Mouse (Mus musculus): ENCODE results near the gene Ube2r2.

The Ube2r2 gene

DNA sequence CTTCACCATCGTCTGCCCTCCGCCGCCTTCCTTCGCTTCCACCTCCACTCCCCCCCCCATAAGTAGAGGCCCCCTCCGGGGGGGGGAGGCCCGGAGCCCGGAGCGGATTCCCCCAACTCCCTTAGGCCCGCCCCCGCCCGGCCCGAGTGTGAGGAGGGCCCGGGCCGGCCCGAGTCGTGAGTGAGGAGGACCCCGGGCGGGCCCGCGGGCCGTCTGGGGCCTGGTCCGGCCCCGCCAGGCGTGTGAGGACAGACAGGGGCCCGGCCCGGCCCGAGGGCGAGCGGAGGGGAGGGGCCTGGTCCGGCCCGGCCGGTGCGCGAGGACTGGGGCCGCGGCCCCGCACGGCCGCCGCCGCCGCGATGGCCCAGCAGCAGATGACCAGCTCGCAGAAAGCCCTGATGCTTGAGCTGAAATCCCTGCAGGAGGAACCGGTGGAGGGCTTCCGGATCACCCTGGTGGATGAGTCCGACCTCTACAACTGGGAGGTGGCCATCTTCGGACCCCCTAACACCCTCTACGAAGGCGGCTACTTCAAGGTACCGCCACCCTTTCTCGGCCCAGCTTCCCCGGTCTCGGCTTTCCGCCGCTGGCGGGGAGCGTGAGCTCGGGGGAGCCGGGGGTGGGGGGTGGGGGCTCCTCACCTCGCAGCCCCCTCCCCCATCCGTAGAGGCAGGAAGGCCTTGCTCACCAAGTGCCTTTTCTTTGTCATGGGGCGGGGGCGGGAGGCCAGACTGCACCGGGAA, at the start of gene Ube2r2:
Gene Ube2r2, plus strand, starts transcription at position 33 of the 743 bp plus-strand sequence.
- in situ Hi-C loops (cut with MboI, MseI) = no loop called here

DNA sequence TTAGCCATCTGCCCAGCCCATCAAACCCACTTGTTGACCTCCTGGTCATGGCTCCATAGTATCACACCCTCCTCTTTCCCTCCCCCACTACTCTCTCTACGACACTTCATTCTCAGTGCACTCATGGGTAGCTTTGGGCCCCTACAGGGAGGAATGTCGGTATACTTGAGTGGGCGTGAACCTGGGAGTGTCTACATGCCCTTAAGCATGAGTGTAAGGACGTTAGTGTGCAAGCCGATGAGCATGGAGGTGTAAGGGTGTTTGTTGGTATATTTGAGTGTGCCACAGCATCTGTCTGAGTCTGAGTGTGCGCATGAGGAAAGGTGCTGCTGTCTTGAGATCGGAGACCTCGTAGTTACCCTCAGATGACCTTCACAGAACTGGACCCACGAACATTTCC, 48.6 kb upstream of the Ube2r2 start:
- in situ Hi-C loops (cut with MboI, MseI) = no loop called here

DNA sequence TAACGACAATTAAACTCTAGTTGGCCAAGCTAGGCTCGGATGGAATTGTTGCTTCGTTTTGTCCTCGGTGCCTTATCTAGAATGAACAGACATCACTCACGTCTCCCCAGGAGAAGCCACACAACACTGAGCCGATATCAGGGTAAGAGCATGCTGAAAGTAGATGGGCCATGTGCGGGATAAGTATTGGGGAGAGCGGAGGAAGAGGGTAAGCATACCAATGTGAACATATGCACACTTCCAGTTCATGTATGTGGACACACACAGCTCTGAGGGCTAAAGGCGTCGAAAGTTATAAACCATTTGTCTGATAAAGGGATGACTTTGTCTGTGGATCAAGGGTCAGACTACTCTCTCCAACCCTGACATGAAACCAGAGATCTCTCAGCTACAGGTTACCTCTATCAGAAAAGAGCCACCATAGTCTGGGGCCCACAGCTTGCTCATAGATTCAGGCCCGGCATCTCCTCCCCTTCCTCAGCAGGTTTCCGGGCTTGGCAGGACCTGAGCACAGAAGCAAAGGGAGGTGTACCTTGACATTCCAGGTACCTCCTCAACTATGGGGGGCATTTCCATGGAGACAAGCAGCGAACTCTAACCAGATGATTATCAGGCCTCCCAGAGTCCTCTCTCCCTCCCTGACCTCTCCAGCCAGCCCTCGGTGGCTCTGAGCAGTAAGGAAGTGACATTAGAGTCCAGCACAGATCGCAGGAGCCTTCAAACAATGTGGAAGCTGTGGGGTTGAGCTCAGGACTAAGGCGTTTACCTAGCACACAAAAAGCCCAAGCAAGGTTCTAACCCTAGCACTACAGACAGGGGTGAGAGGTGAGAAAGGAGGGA, 47.9 kb upstream of the Ube2r2 start:
- in situ Hi-C loops (cut with MboI, MseI) = no loop called here

DNA sequence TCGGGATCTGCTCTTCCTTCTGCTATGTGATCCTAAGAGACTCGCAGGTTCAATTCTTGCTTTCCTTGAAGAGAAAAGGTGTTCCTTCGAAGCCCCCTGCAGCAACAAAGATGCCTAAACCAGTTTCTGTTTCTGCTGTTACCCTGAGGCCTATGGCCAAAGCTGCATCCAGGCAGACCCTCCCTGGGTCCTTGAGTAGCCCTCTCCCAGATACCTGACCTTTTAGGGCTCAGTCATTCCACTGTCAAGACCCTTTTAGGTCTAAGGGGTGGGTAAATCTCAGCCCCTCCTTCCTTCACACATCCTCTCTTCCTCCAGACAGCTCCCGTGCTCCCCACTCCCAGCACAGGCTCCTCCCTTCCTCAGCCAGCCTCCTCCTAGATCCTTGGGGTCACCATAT, 46.4 kb upstream of the Ube2r2 start:
- in situ Hi-C loops (cut with MboI, MseI) = no loop called here

DNA sequence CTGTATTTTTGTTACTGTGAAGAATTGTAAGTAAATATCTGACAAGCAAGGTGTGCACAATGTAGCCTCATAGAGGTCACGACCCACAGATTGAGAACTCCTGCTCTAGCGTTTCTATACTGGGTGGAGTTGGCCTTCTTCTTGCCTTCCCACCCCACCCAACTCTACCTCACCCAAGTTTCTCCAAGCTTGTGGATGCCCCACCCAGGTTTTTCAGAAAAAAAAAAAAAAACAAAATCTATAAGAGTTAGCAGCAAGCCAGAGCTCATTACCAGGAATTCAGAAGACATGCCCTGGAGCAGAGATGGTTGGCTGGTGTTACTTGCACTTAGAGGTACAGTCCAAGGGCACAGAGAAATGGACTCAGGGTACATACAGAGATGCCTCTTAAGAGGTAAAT, 45.8 kb upstream of the Ube2r2 start:
- in situ Hi-C loops (cut with MboI, MseI) = no loop called here

DNA sequence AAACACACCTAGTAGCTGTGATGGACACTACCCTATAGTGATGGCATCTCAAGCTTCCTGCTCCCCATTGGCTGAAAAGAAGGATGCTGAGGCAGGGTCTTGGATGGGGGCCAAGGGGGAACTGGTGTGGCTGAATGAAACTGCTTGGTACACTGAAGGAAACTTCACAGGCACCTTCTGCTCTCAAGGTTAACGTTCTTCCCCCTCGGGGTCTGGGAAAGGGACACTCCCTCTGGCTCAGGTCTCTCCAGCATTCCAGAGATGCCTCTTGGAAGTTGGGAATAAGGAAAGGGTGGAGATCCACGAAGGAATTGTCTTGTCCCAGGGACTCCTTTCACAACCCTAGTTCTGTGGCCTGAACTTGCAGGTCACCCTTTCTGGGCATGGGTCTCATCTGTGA, 44.2 kb upstream of the Ube2r2 start:
- in situ Hi-C loops (cut with MboI, MseI) = no loop called here

DNA sequence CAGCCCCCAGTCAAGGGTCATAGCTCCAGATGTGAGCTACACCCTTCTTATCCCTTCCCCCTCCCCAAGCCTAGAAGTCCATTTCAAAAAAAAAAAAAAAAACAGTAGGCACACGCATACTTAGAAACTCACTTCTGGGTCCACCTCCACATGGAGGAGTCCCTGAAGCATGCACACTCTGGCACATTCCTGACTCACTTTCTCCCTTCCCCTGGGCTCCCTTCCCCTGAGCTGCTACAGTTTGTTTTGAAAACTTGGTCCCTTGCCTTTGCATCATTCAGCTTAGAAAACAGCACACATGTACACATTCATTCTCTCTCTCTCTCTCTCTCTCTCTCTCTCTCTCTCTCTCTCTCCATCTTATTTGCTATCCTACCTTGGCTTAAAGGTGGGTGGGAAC, 42.6 kb upstream of the Ube2r2 start:
- in situ Hi-C loops (cut with MboI, MseI) = no loop called here

DNA sequence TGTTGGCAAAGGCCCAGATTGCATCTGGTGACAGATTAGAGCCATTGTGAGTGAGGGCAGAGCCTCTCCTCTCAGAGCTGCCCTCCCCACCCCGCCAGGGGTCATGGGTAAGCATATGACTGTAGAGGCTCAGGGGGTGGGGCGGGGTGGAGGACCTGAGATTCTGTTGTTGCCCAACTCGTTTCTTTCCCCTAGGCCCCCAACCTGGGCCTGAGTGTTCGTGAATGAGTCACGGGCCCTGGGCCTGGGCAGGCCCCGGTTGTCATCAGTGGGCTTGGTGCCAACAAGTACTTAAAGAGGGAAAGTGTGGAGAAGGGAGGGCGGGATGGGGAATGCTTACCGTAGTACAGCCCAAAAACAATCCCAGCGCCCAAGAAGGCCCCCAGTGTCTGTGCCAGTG, 41.2 kb upstream of the Ube2r2 start:
- in situ Hi-C loops (cut with MboI, MseI) = no loop called here

DNA sequence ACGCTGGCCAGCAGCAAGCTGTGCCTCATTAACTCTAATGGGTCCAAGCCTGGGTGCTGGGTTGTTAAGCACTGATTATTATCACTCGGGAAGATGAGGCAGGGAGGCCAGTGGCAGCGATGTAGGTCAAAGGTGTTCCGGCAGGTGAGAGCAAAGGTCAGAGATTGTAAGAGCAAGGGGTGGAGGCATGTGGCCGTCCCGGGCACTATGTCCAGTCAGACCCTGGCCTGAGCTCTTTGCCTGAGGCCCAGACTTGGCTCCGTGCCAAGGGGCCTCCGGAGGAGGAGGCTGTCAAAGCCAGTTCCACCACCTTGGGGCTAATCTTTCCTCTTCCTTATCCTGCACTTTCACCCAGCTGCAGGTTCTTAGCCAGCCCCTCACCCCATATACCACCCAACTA, 39.4 kb upstream of the Ube2r2 start:
- in situ Hi-C loops (cut with MboI, MseI) = no loop called here

DNA sequence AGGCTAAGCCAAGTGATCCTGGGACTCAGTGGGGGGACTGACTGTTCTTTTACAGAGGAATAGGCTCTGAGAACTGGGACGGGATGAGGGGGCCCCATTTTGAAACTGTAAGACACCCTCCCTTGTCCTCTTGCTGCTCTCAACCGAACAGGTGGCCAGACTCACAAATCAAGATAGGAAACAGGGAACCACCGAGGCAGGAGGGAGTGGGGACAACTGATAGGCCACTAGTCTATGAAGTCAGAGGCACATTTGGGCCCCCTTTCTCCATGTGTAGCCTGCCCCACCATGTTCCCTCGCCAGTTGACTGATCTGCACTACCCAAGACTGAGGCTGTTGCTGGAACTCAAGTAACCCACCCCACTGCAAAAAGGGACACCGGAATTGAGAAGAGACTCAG, 38.7 kb upstream of the Ube2r2 start:
- in situ Hi-C loops (cut with MboI, MseI) = no loop called here

DNA sequence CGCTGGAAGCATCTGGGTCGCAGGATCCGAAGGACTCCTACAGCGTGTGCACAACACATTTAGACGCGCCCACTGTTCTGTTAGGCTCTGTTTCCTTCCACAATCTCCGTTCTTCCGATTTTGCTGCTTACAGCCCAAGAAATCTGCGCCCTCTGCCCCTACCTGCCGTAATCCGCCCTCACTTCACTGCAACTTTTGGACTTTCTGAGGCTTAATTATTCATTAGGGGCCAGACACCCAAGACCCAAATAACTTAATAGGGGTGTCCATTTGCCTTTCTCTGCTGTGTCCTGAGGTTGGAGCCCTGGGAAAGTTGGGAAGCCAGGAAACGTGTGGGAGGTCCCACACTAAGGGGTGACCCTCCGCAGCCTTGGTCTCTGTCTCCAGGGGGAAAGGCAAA, 38.2 kb upstream of the Ube2r2 start:
- in situ Hi-C loops (cut with MboI, MseI) = no loop called here

DNA sequence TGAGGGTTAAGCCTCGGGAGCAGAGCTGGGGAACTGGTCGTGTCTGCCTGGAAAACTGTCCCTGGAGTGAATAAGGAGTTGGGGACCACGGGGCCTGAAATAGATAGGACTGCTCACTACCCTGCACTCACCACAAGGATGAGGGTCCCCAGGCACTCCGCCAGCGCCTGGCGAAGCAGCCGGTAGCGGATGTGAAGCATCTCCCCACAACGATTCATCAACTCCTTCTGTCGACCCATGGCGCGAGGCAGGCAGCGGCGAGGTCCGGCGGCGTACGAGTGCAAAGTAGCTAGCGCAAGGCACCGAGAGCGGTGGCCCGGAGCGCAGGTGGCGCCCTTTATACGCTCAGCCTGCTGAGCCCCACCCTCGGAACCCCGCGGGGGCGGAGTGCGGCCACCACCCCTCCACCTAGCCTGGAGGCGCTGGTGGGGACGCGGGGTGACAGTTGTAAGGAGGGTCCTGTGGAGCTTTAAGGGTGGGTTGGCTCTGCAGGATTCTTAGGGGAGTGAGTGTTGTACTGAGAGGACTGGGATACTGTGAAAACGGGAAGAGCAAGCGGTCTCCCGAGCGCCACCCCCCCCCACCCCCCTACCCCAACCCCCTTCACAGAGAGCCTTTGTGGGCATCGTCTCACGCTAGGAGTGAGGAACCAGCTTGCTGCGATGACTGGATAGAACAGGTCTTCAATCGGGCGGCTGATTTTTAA, 37.5 kb upstream of the Ube2r2 start, which contains the start of gene Aqp3:
Gene Aqp3, minus strand, starts transcription at position 313 of the 706 bp plus-strand sequence.
- in situ Hi-C loops (cut with MboI, MseI) = no loop called here

DNA sequence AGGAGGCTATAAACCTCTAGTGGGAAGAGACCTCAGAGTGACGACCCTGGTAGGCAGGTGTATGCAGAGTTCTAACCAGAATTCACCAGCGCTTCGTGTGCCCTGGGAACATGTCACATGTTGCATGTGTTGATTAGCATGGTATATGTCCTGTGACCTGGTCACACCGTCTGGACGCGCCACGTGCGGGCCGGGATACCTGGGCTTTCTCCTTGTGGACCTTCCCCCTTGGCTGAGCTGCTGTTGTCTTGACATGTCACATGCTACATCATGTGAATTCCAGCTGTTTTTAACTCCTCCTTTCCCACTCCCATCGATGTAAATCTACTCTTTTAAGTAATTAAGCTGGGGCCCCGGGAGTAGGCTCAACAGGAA, 37.0 kb upstream of the Ube2r2 start:
- in situ Hi-C loops (cut with MboI, MseI) = no loop called here

DNA sequence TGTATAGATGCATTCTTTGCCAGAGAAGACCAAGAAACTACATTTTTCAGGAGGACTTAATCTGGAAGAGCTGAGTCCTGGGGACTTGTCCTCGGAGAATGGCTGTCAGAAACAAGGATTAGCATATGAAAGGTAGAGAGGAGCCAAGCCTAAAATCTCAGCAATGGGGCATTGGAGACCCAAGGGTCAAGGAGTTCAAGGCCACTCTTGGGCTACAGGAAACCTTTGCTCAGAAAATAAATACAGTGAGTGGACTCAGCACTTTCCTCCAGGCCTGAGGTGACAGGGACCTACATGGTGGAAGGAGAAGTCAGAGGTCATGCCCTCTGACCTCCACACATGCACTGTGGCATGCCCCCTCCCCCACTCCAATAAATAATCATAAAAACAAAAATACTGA, 34.6 kb upstream of the Ube2r2 start:
- in situ Hi-C loops (cut with MboI, MseI) = no loop called here

DNA sequence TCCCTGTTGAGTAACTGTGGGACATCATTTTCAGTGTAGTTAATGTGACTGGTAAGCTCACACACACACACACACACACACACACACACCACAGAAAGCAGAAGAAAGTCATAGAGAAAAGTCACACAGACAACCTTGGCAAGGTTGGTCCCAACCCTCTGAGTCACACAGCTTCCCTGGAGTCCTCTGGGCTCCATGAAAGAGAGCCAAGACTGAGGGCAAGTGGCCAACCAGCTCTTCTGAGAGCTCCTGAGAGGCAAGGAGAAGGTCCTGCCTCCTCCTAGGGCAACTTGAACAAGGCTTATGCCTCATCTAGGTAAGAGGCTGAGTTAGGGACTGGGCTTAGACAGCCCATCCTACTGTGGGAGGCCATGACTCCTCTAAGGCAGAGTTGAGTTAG, 32.6 kb upstream of the Ube2r2 start:
- in situ Hi-C loops (cut with MboI, MseI) = no loop called here

DNA sequence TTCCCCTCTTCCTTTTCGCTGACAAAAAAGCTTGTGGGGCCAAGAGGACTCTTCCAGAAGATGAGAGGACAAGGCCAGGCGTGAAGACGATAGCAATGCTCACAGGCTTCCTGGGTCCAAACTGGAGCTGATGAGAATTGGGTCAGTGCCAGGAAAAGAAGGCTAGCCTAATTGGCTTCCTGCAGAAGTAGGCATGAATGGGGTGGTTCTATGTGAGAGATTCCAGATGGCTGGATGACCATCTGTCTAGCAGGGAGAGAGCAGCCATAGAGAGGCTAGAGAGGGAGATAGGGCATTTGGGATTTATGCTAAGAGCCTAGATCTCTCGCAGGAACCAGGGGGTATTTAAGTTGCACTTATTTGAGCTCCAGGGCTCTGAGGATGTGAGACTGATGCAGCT, 28.1 kb upstream of the Ube2r2 start:
- in situ Hi-C loops (cut with MboI, MseI) = no loop called here

DNA sequence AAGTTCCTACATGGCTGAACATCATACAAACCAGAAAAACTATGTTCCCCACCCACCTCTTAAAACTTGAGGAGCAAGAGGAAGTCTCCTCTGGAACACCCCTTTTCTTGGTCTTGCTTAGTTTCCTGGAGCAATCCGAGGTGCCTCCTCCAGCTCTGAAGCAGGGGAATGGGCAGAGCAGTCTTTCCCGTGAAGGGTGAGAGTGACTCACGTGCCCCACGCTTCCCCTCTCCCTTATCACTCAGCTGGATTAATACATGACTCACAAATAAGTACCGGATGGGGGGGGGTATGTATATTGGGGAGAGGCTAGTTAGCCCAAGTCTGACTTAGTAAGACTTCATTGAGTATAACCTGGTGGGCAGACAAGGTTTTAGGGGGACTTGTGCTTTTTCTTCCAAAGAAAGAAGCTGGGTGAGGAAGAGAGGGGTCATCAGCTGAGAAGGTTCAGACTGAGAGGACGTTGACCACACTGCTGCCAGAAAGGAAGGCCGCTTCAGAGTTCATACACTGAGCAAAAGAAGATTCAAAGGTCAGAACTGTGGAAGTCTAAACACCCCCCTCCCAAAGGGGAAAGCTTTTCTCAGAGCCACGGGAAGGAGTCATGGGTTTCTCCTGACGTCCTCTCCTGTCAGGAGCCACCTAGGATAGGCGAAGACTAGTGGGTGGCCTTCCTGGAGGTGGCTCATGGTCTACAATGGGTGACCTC, 26.7 kb upstream of the Ube2r2 start:
- in situ Hi-C loops (cut with MboI, MseI) = no loop called here

DNA sequence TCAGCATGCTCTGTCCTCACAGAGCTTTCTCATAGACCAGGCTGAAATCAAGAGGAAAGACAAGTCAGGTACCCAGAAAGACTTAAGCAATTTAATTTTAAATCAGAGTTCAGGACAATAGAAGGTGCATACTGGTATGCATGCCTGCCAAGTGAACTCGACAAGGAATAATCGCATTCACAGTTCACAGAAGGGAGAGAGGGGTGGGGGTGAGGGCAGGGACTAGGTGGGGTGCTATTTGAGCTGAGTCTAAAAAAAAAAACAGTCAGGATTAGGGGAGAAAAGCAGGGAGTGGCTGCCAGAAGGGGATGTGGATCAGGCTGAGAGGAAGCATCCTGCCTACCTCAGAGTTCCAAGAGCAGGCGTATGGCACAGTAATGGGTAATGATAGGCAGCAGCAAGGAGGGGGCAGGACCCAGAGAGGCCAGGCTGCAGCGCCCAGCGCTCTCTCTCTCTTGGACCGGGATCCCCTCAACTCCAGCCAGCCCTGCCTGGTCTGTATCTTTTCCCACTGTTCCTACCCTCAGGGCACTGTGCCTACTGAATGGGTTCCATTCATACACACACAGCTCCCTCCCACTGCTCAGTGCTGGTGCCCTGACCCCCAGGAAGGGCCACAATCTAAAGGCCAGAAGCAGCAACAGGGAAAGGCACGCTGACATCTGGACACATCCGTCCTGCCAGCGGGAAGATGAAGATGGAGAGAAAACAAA, 21.0 kb upstream of the Ube2r2 start:
- in situ Hi-C loops (cut with MboI, MseI) = loop anchor here (5.0 kb wide), 1 partner anchor 62 kb away; no protein-coding TSS in a partner anchor

DNA sequence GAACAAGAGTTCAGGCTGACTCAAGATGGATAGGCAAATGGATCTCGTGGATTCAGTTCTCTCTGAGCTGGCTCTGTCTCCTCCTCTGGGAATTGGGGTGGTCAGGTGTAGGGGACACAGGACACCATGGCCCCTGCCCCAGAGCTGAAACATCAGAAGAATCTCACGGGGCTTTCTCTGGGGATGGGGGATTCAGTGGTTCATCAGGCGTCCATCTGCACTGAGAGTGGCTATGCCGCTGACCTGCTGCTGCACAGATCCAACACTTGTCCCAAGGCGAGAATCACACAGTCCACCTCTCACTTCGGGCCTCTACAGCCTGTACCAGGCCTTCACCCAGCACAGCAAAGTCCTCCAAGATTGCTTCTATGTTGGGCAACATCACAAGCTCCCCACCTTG, 20.5 kb upstream of the Ube2r2 start:
- in situ Hi-C loops (cut with MboI, MseI) = loop anchor here (5.0 kb wide), 1 partner anchor 63 kb away; no protein-coding TSS in a partner anchor

DNA sequence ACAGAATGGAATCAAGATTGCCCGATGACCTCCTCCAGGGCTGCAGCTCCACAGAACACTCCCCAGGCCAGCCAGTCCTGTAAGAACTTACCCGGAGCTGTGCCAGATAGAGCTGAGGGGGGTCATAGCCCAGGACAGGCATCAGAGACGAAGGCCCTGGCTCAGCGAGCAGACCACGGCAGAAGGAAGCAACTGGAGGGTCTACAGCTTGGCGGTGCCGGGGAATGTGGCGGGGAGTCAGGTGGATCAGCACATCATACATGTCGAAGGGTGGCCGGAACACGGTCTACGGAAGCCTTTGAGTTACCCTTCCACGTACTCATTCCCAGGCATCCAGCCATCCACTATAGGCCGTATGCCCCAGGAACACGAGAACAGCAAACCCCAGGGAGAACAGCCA, 19.8 kb upstream of the Ube2r2 start:
- in situ Hi-C loops (cut with MboI, MseI) = loop anchor here (5.0 kb wide), 1 partner anchor 63 kb away; no protein-coding TSS in a partner anchor

DNA sequence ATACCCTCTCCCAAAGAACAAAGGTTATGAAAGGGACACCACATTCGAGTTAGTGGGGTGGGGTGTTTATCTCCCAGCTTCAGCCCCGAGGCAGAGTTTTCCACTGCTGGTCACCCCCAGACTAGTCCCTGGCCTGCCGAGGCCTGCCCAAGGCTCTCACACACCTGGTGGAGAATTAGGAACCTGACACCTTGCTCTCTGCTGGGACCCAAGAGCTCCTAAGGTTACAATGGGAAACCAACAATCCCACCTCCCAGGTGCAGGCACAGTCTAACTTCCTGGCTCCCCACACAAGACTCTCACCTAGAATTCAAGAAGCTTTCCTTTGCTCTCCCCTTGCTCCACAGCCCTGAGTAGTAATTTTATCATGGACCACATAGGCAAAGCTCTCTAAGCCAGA, 18.7 kb upstream of the Ube2r2 start:
- in situ Hi-C loops (cut with MboI, MseI) = loop anchor here (5.0 kb wide), 1 partner anchor 65 kb away; no protein-coding TSS in a partner anchor

All from T-helper 1 cell (primary cell).